Mouse (Mus musculus) MEL (cell line): ENCODE measurements around the gene Gm45521. TPM values are rescaled to one million over a fixed set of nuclear protein-coding genes. Genes with fewer than 3 reads are reported as not detected.

Experiments used
- DNase-seq: peaks from one replicate; pipeline ENCODE4 v3.0.0; 2011; ENCODE audit warnings: low read depth, low spot score
- H3K27ac ChIP-seq: 2 replicates; pipeline ENCODE4 v1.5.1; 2012; ENCODE audit warnings: low read depth, mild to moderate bottlenecking, control low read depth, low read length, moderate library complexity; ENCODE audit not compliant: control insufficient read depth
- H3K27me3 ChIP-seq, 2 experiments: fragments of 150-350 bp in 1 of 2; sonication (generic) in 1 of 2; 2 replicates each; pipeline ENCODE4 v1.6.1; 2012; ENCODE audit warnings: low read length in 2 of 2, mild to moderate bottlenecking in 2 of 2, improper control_type of control experiment in 1 of 2, moderate library complexity in 1 of 2; ENCODE audit not compliant: insufficient read depth in 2 of 2, control insufficient read depth in 1 of 2
- H3K36me3 ChIP-seq, 2 experiments: 2 replicates each; pipeline ENCODE4 v1.6.1; 2012 to 2014; ENCODE audit warnings: low read length in 2 of 2, improper control_type of control experiment in 1 of 2, inconsistent platforms in 1 of 2, mild to moderate bottlenecking in 1 of 2; ENCODE audit not compliant: insufficient read depth in 2 of 2, control insufficient read depth in 1 of 2
- H3K4me1 ChIP-seq, 2 experiments: fragments of 150-350 bp in 1 of 2; sonication (generic) in 1 of 2; 2 replicates each; pipeline ENCODE4 v1.6.1; 2012; ENCODE audit warnings: low read length in 2 of 2, improper control_type of control experiment in 1 of 2, mild to moderate bottlenecking in 1 of 2; ENCODE audit not compliant: insufficient read depth in 2 of 2, control insufficient read depth in 1 of 2
- H3K4me3 ChIP-seq, 2 experiments: fragments of 150-350 bp in 1 of 2; sonication (generic) in 1 of 2; 2 replicates each; pipeline ENCODE4 v1.5.1; 2012; ENCODE audit warnings: low read depth in 2 of 2, low read length in 2 of 2, mild to moderate bottlenecking in 2 of 2, moderate library complexity in 2 of 2, control low read depth in 1 of 2, improper control_type of control experiment in 1 of 2; ENCODE audit not compliant: control insufficient read depth in 1 of 2, insufficient read depth in 1 of 2
- H3K79me2 ChIP-seq: 2 replicates; pipeline ENCODE4 v1.6.1; 2012; ENCODE audit warnings: mild to moderate bottlenecking, low read length, moderate library complexity; ENCODE audit not compliant: control insufficient read depth, poor library complexity, insufficient read depth
- H3K9ac ChIP-seq: 2 replicates; pipeline ENCODE4 v1.6.1; 2012; ENCODE audit warnings: low read depth, mild to moderate bottlenecking, control low read depth, low read length, moderate library complexity; ENCODE audit not compliant: control insufficient read depth, poor library complexity, severe bottlenecking
- H3K9me3 ChIP-seq: fragments of 150-350 bp; sonication (generic); replicated peaks from 2 replicates; pipeline ENCODE4 v1.6.1; 2012; ENCODE audit warnings: mild to moderate bottlenecking, low read length, improper control_type of control experiment, moderate library complexity; ENCODE audit not compliant: insufficient read depth
- CHD1 ChIP-seq: IDR thresholded peaks from 2 replicates; pipeline ENCODE4 v1.6.1; 2012; ENCODE audit warnings: low read depth, mild to moderate bottlenecking, inconsistent platforms, low read length, improper control_type of control experiment
- CHD2 ChIP-seq: IDR thresholded peaks from 2 replicates; pipeline ENCODE4 v1.6.1; 2011; ENCODE audit warnings: low read length, improper control_type of control experiment
- CTCF ChIP-seq, 3 experiments: IDR thresholded peaks in 2 of 3; conservative IDR thresholded peaks in 1 of 3; 2 replicates each; pipeline ENCODE4 v1.5.1; 2011 to 2012; ENCODE audit warnings: low read length in 3 of 3, low read depth in 2 of 3, mild to moderate bottlenecking in 2 of 3, improper control_type of control experiment in 1 of 3, inconsistent platforms in 1 of 3, mixed read lengths in 1 of 3, moderate library complexity in 1 of 3; ENCODE audit not compliant: control insufficient read depth in 1 of 3, insufficient read depth in 1 of 3, poor library complexity in 1 of 3, severe bottlenecking in 1 of 3
- ELF1 ChIP-seq: IDR thresholded peaks from 2 replicates; pipeline ENCODE4 v1.6.1; 2014; ENCODE audit warnings: low read depth, mild to moderate bottlenecking, inconsistent platforms, low read length, improper control_type of control experiment, moderate library complexity
- EP300 ChIP-seq, 2 experiments: IDR thresholded peaks; 2 replicates each; pipeline ENCODE4 v1.6.1; 2011; ENCODE audit warnings: improper control_type of control experiment in 2 of 2, low read length in 2 of 2, low read depth in 1 of 2, mild to moderate bottlenecking in 1 of 2
- ETS1 ChIP-seq: IDR thresholded peaks from 2 replicates; pipeline ENCODE4 v1.6.1; 2012; ENCODE audit warnings: low read depth, mild to moderate bottlenecking, inconsistent platforms, low read length, improper control_type of control experiment, moderate library complexity
- GATA1 ChIP-seq: IDR thresholded peaks from 2 replicates; pipeline ENCODE4 v1.6.1; 2011; ENCODE audit warnings: low read depth, low read length, improper control_type of control experiment
- HCFC1 ChIP-seq: IDR thresholded peaks from 2 replicates; pipeline ENCODE4 v1.6.1; 2012; ENCODE audit warnings: low read depth, mild to moderate bottlenecking, inconsistent platforms, low read length, improper control_type of control experiment, moderate library complexity
- KAT2A ChIP-seq: conservative IDR thresholded peaks from 2 replicates; pipeline ENCODE4 v1.6.1; 2012; ENCODE audit warnings: low read depth, low read length, improper control_type of control experiment, inconsistent platforms
- MEF2A ChIP-seq: IDR thresholded peaks from 2 replicates; pipeline ENCODE4 v1.6.1; 2014; ENCODE audit warnings: low read depth, mild to moderate bottlenecking, inconsistent platforms, low read length, improper control_type of control experiment; ENCODE audit not compliant: poor library complexity, insufficient replicate concordance, severe bottlenecking; ENCODE audit errors: extremely low read depth
- MXI1 ChIP-seq: IDR thresholded peaks from 2 replicates; pipeline ENCODE4 v1.6.1; 2011; ENCODE audit warnings: mild to moderate bottlenecking, low read depth, low read length, improper control_type of control experiment
- NELFE ChIP-seq: IDR thresholded peaks from 2 replicates; pipeline ENCODE4 v1.6.1; 2011; ENCODE audit warnings: low read depth, low read length, improper control_type of control experiment
- POLR2A ChIP-seq, 2 experiments: IDR thresholded peaks; 2 replicates each; pipeline ENCODE4 v1.6.1; 2011 to 2012; ENCODE audit warnings: low read length in 2 of 2, mild to moderate bottlenecking in 2 of 2, control low read depth in 1 of 2, improper control_type of control experiment in 1 of 2, low read depth in 1 of 2, moderate library complexity in 1 of 2; ENCODE audit not compliant: control insufficient read depth in 1 of 2, insufficient read depth in 1 of 2, poor library complexity in 1 of 2
- POLR2AphosphoS2 ChIP-seq: IDR thresholded peaks from 2 replicates; pipeline ENCODE4 v1.6.1; 2011; ENCODE audit warnings: low read length, improper control_type of control experiment
- RCOR1 ChIP-seq: IDR thresholded peaks from 2 replicates; pipeline ENCODE4 v1.6.1; 2012; ENCODE audit warnings: low read depth, mild to moderate bottlenecking, inconsistent platforms, low read length, improper control_type of control experiment
- SIN3A ChIP-seq: IDR thresholded peaks from 2 replicates; pipeline ENCODE4 v1.6.1; 2012; ENCODE audit warnings: low read length, improper control_type of control experiment, inconsistent platforms
- TAL1 ChIP-seq: IDR thresholded peaks from 2 replicates; pipeline ENCODE4 v1.6.1; 2012; ENCODE audit warnings: mild to moderate bottlenecking, inconsistent platforms, low read length, moderate library complexity, mixed read lengths
- TCF12 ChIP-seq: IDR thresholded peaks from 2 replicates; pipeline ENCODE4 v1.6.1; 2014; ENCODE audit warnings: low read depth, mild to moderate bottlenecking, inconsistent platforms, low read length, improper control_type of control experiment, moderate library complexity
- UBTF ChIP-seq: IDR thresholded peaks from 2 replicates; pipeline ENCODE4 v1.6.1; 2012; ENCODE audit warnings: low read depth, mild to moderate bottlenecking, inconsistent platforms, low read length, improper control_type of control experiment, moderate library complexity, borderline replicate concordance; ENCODE audit not compliant: insufficient read depth
- USF1 ChIP-seq: IDR thresholded peaks from 2 replicates; pipeline ENCODE4 v1.6.1; 2014; ENCODE audit warnings: low read depth, mild to moderate bottlenecking, inconsistent platforms, low read length, improper control_type of control experiment, moderate library complexity
- USF2 ChIP-seq, 2 experiments: IDR thresholded peaks; 2 replicates each; pipeline ENCODE4 v1.6.1; 2011 to 2012; ENCODE audit warnings: improper control_type of control experiment in 2 of 2, low read length in 2 of 2, borderline replicate concordance in 1 of 2, inconsistent platforms in 1 of 2, low read depth in 1 of 2, mild to moderate bottlenecking in 1 of 2; ENCODE audit not compliant: insufficient read depth in 1 of 2
- ZKSCAN1 ChIP-seq: IDR thresholded peaks from 2 replicates; pipeline ENCODE4 v1.6.1; 2012; ENCODE audit warnings: low read depth, mild to moderate bottlenecking, inconsistent platforms, low read length, improper control_type of control experiment, moderate library complexity
- ZMIZ1 ChIP-seq: IDR thresholded peaks from 2 replicates; pipeline ENCODE4 v1.6.1; 2012; ENCODE audit warnings: low read depth, mild to moderate bottlenecking, inconsistent platforms, low read length, improper control_type of control experiment, moderate library complexity
- ZNF384 ChIP-seq: IDR thresholded peaks from 2 replicates; pipeline ENCODE4 v1.6.1; 2012; ENCODE audit warnings: low read depth, mild to moderate bottlenecking, inconsistent platforms, low read length, improper control_type of control experiment
- polyA plus RNA-seq, 2 experiments: library from polyadenylated mRNA; stranded (reverse) in 1 of 2; unstranded in 1 of 2; fragments of >175 nt in 1 of 2; fragments of >200 nt in 1 of 2; gene quantifications; 2 replicates each; pipeline versions ENCODE4 v1.2.1 to v1.2.4; 2012; ENCODE audit warnings: low replicate concordance in 2 of 2, low read depth in 1 of 2; ENCODE audit not compliant: insufficient read length in 2 of 2, insufficient read depth in 1 of 2, missing spikeins in 1 of 2
- total RNA-seq: library from RNA; depleted of rRNA; stranded (reverse); fragments of 300-350 nt; gene quantifications from 2 replicates; pipeline ENCODE4 v1.2.3, GENCODE M21; 2012

The Gm45521 gene
- total and polyA plus RNA-seq, 3 experiments = not detected

- Histone ChIP-seq H3K4me3 (no peak overlapping the region), H3K27me3 (no peaks in the 10 kb centered on the region; a peak in 1 of 4 replicates), H3K9me3 (no peaks in the 10 kb centered on the region), H3K36me3 (no peaks in the 10 kb centered on the region), H3K79me2 (no peaks in the 10 kb centered on the region), H3K27ac (no peak overlapping the region), H3K9ac (no peak overlapping the region), H3K4me1 (no peaks in the 10 kb centered on the region)
- no peak for DNase-seq
- no peak for TF ChIP-seq TAL1
- TF ChIP-seq HCFC1 = no peak
- TF ChIP-seq CHD2 = no peak
- TF ChIP-seq POLR2AphosphoS2 = no peak
- no peak for TF ChIP-seq KAT2A
Measured at GRCm38 (mm10) chr14:7999030-7999429, 41.9 kb downstream of the Gm45521 start.

- Histone ChIP-seq H3K4me1 (no peaks in the 10 kb centered on the region), H3K79me2 (no peaks in the 10 kb centered on the region), H3K9ac (no peak overlapping the region), H3K36me3 (no peaks in the 10 kb centered on the region), H3K9me3 (no peaks in the 10 kb centered on the region), H3K4me3 (no peak overlapping the region), H3K27me3 (no peaks in the 10 kb centered on the region; a peak in 1 of 4 replicates), H3K27ac (no peak overlapping the region)
- no peak for DNase-seq
- no peak for TF ChIP-seq ZKSCAN1
- TF ChIP-seq TAL1 = no peak
- TF ChIP-seq HCFC1 = no peak
Measured at GRCm38 (mm10) chr14:7999435-7999834, 42.3 kb downstream of the Gm45521 start.

GRCm38 (mm10) chr14:8000247-8000646 lies 43.2 kb downstream of the Gm45521 start:
- H3K27ac ChIP-seq = no peak overlapping the region
- no peak for DNase-seq
- no peak for TF ChIP-seq CTCF (IDR thresholded peaks at IDR 0.05 in 2 of 3, conservative IDR thresholded peaks at IDR 0.05 in 1 of 3; ENCODE audit: control insufficient read depth in 1 of 3, insufficient read depth in 1 of 3, low read depth in 2 of 3, low read length in 3 of 3, poor library complexity in 1 of 3, severe bottlenecking in 1 of 3)
- TF ChIP-seq RCOR1 = no peak
- TF ChIP-seq POLR2A (IDR thresholded peaks at IDR 0.05; ENCODE audit: control insufficient read depth in 1 of 2, insufficient read depth in 1 of 2, low read depth in 1 of 2, low read length in 2 of 2, poor library complexity in 1 of 2) = no peak
- no peak for TF ChIP-seq UBTF
- TF ChIP-seq MXI1 = no peak
- no peak for TF ChIP-seq EP300 (IDR thresholded peaks at IDR 0.05; ENCODE audit: low read depth in 1 of 2, low read length in 2 of 2)
- TF ChIP-seq USF1 = no peak
- TF ChIP-seq TCF12 = no peak
- no peak for TF ChIP-seq NELFE
- no peak for TF ChIP-seq ELF1
- no peak for TF ChIP-seq CHD1
- no peak for TF ChIP-seq HCFC1
- no peak for TF ChIP-seq MEF2A
- TF ChIP-seq GATA1 = no peak
- no peak for TF ChIP-seq SIN3A
- TF ChIP-seq ZNF384 = no peak
- TF ChIP-seq ETS1 = no peak
- TF ChIP-seq USF2 (IDR thresholded peaks at IDR 0.05; ENCODE audit: borderline replicate concordance in 1 of 2, insufficient read depth in 1 of 2, low read depth in 1 of 2, low read length in 2 of 2) = no peak
- no peak for TF ChIP-seq ZMIZ1
- H3K79me2 ChIP-seq = no peaks in the 10 kb centered on the region
- no peaks in the 10 kb centered on the region for H3K9me3 ChIP-seq
- no peak overlapping the region for H3K4me3 ChIP-seq
- no peaks in the 10 kb centered on the region for H3K36me3 ChIP-seq
- H3K4me1 ChIP-seq = no peaks in the 10 kb centered on the region
- no peaks in the 10 kb centered on the region; a peak in 1 of 4 replicates for H3K27me3 ChIP-seq
- H3K9ac ChIP-seq = no peak overlapping the region
